Mouse (Mus musculus) small intestine, adult 2 months (tissue): Measurements from ENCODE around the gene Cc2d1b. TPM values are rescaled to one million over a fixed set of nuclear protein-coding genes. Genes with fewer than 3 reads are reported as not detected.

Experiments
- H3K27ac ChIP-seq: fragments of 200-500 bp; 2 replicates; pipeline ENCODE4 v1.5.1; 2012; ENCODE audit warnings: low read depth, low read length, control low read depth, inconsistent platforms; ENCODE audit not compliant: insufficient read depth
- H3K27me3 ChIP-seq: fragments of 200-500 bp; 2 replicates; pipeline ENCODE4 v1.6.1; 2012; ENCODE audit warnings: mild to moderate bottlenecking, moderate library complexity, low read length, inconsistent platforms; ENCODE audit not compliant: control insufficient read depth, insufficient read depth
- H3K36me3 ChIP-seq: fragments of 200-500 bp; 2 replicates; pipeline ENCODE4 v1.6.1; 2012; ENCODE audit warnings: mild to moderate bottlenecking, low read length, control low read depth, inconsistent platforms; ENCODE audit not compliant: control insufficient read depth, insufficient read depth
- H3K4me1 ChIP-seq: fragments of 200-500 bp; 2 replicates; pipeline ENCODE4 v1.6.1; 2012; ENCODE audit warnings: low read length, inconsistent platforms, mixed read lengths; ENCODE audit not compliant: control insufficient read depth, insufficient read depth, insufficient read length
- H3K4me3 ChIP-seq: fragments of 200-500 bp; 2 replicates; pipeline ENCODE4 v1.5.1; 2012; ENCODE audit warnings: low read depth, mild to moderate bottlenecking, control low read depth, inconsistent platforms, low read length, moderate library complexity
- CTCF ChIP-seq: fragments of 200-500 bp; IDR thresholded peaks from 2 replicates; pipeline ENCODE4 v1.5.1; 2012; ENCODE audit warnings: low read depth, mild to moderate bottlenecking, control low read depth, inconsistent platforms, low read length, moderate library complexity, mixed read lengths; ENCODE audit not compliant: insufficient replicate concordance, insufficient read length; ENCODE audit errors: extremely low read depth
- POLR2A ChIP-seq: fragments of 200-500 bp; IDR thresholded peaks from 2 replicates; pipeline ENCODE4 v1.6.1; 2012; ENCODE audit warnings: low read depth, mild to moderate bottlenecking, control low read depth, inconsistent platforms, low read length, moderate library complexity
- WGBS: fragments of 180-500 bp; shearing (Covaris S2); methylation state at CpG from one replicate; pipeline ENCODE4 v1.1.7; 2018; 5-methylcytosine and 5-hydroxymethylcytosine counted together
- polyA plus RNA-seq: library from polyadenylated mRNA; depleted of rRNA; stranded (reverse); fragments of >200 nt; gene quantifications from 2 replicates; pipeline ENCODE4 v1.2.3, GENCODE M21; 2012; rRNA removed

Cc2d1b gene
- polyA plus RNA-seq: 9.0 and 20.5 TPM in 2 replicates

GRCm38 (mm10) chr4:108619587-108620341, at the start of gene Cc2d1b:
TSS of gene Cc2d1b (plus strand) at chr4:108619940.
- peaks cover 10% of the 10 kb centered on the region; the same call in 1 of the 2 replicates for H3K4me1 ChIP-seq
- H3K27ac ChIP-seq: peak within 1 kb of the TSS; percentile 51
- TF ChIP-seq CTCF (no peak), POLR2A (peak; percentile 85; the same call in 1 of the 2 replicates)
- H3K4me3 ChIP-seq: peak within 1 kb of the TSS; percentile 92
- H3K36me3 ChIP-seq: peaks cover 4% of the 10 kb centered on the region
- no peaks in the 10 kb centered on the region for H3K27me3 ChIP-seq
- WGBS: under 1% methylated on average over 86 of the region's 86 CpGs

- peaks cover 42% of the 10 kb centered on the region for H3K36me3 ChIP-seq
These were observed 47.1 kb upstream of the Cc2d1b start for GRCm38 (mm10) chr4:108572644-108573043.

GRCm38 (mm10) chr4:108578840-108579742, 40.6 kb upstream of the Cc2d1b start, which contains the start of the genes Prpf38a and Orc1:
TSS of gene Prpf38a (minus strand) at chr4:108579336.
TSS of gene Orc1 (plus strand) at chr4:108579423.
- Histone ChIP-seq H3K27ac (peak within 1 kb of the TSS; percentile 37), H3K4me3 (peak within 1 kb of the TSS; percentile 86), H3K36me3 (peaks cover 10% of the 10 kb centered on the region), H3K4me1 (no peaks in the 10 kb centered on the region), H3K27me3 (no peaks in the 10 kb centered on the region)
- WGBS: under 1% methylated on average over 64 of the region's 64 CpGs
- TF ChIP-seq CTCF (no peak), POLR2A (peak; percentile 43; the same call in 1 of the 2 replicates)

More at GRCm38 (mm10) chr4:108572644-108573043, 47.1 kb upstream of the Cc2d1b start:
- TF ChIP-seq CTCF (no peak), POLR2A (no peak)
- no peak overlapping the region for H3K4me3 ChIP-seq
- WGBS: 82% methylated on average over 3 of the region's 3 CpGs
- H3K4me1 ChIP-seq: no peaks in the 10 kb centered on the region
- no peaks in the 10 kb centered on the region for H3K27me3 ChIP-seq
- no peak overlapping the region for H3K27ac ChIP-seq

- under 1% methylated on average over 16 of the region's 16 CpGs for WGBS
- Histone ChIP-seq H3K36me3 (peaks cover 6% of the 10 kb centered on the region), H3K27me3 (no peaks in the 10 kb centered on the region), H3K27ac (no peak overlapping the region), H3K4me3 (peak overlapping the region; percentile 86), H3K4me1 (no peaks in the 10 kb centered on the region)
- no peak for TF ChIP-seq POLR2A
- no peak for TF ChIP-seq CTCF
These were observed 39.9 kb upstream of the Cc2d1b start for GRCm38 (mm10) chr4:108579743-108580411.

GRCm38 (mm10) chr4:108593376-108593775, 26.4 kb upstream of the Cc2d1b start:
- peaks cover 2% of the 10 kb centered on the region; the same call in 1 of the 2 replicates for H3K4me1 ChIP-seq
- TF ChIP-seq CTCF (no peak), POLR2A (no peak)
- no peak overlapping the region for H3K4me3 ChIP-seq
- no peaks in the 10 kb centered on the region for H3K27me3 ChIP-seq
- H3K27ac ChIP-seq: no peak overlapping the region
- 92% methylated on average over 2 of the region's 2 CpGs for WGBS
- no peaks in the 10 kb centered on the region for H3K36me3 ChIP-seq

- 69% methylated on average over 1 of the region's 1 CpGs for WGBS
- peaks cover 2% of the 10 kb centered on the region; the same call in 1 of the 2 replicates for H3K4me1 ChIP-seq
- TF ChIP-seq POLR2A: no peak
- TF ChIP-seq CTCF: no peak
- no peaks in the 10 kb centered on the region for H3K36me3 ChIP-seq
- H3K27ac ChIP-seq: no peak overlapping the region
- no peak overlapping the region for H3K4me3 ChIP-seq
- H3K27me3 ChIP-seq: no peaks in the 10 kb centered on the region
These were observed 24.0 kb upstream of the Cc2d1b start for GRCm38 (mm10) chr4:108595785-108596184.

- Histone ChIP-seq H3K4me3 (no peak overlapping the region), H3K27me3 (no peaks in the 10 kb centered on the region), H3K36me3 (no peaks in the 10 kb centered on the region), H3K4me1 (peaks cover 2% of the 10 kb centered on the region; the same call in 1 of the 2 replicates), H3K27ac (no peak overlapping the region)
- WGBS: 77% methylated on average over 4 of the region's 4 CpGs
- TF ChIP-seq CTCF: no peak
- no peak for TF ChIP-seq POLR2A
These were observed 21.4 kb upstream of the Cc2d1b start for GRCm38 (mm10) chr4:108598306-108598705.
